Mouse (Mus musculus) myocyte (in vitro differentiated cells): Measurements from ENCODE around the gene Bola3.

Experiments used
- MYOD1 ChIP-seq, 3 experiments: IDR thresholded peaks; one replicate each; pipeline ENCODE4 v1.6.1; 2011; ENCODE audit warnings: control low read depth in 2 of 3, low read depth in 2 of 3, mild to moderate bottlenecking in 2 of 3, moderate library complexity in 1 of 3; ENCODE audit not compliant: insufficient read length in 2 of 3, control insufficient read depth in 1 of 3
- POLR2A ChIP-seq: IDR thresholded peaks from one replicate; pipeline ENCODE4 v1.6.1; 2011; ENCODE audit warnings: low read depth, mild to moderate bottlenecking, control low read depth, moderate library complexity; ENCODE audit not compliant: insufficient read length

- TF ChIP-seq POLR2A (no peak), MYOD1 (IDR thresholded peaks at IDR 0.05; ENCODE audit: control insufficient read depth in 1 of 3, insufficient read length in 2 of 3, low read depth in 2 of 3) (no peak)
Observed at GRCm38 (mm10) chr6:83312021-83312420, 36.9 kb upstream of the Bola3 start.
